Mouse (Mus musculus): ENCODE data around the gene Gm10382. TPM values are rescaled to one million over a fixed set of nuclear protein-coding genes. Genes with fewer than 3 reads are reported as not detected.
"Not testable (repeated sequence)": the region's sequence is repeated elsewhere in the genome, so short reads cannot be mapped to it uniquely, and the experiment has no call there.

Gene Gm10382
- polyA plus RNA-seq, 1 experiment, result not detected

GRCm38 (mm10) chr5:125413763-125414162, 24.6 kb downstream of the Gm10382 start:
- Histone ChIP-seq H3K9me3 (replicated peaks; ENCODE audit: control insufficient read depth, insufficient read depth, low read length, poor library complexity, severe bottlenecking) (no peaks in the 10 kb centered on the region), H3K4me3 (ENCODE audit: low read depth, low read length) (no peak overlapping the region), H3K36me3 (ENCODE audit: control insufficient read depth, insufficient read depth, low read length, poor library complexity, severe bottlenecking) (peaks cover 28% of the 10 kb centered on the region), H3K9ac (ENCODE audit: low read depth, poor library complexity, severe bottlenecking) (no peak overlapping the region), H3K27ac (ENCODE audit: insufficient read depth, low read length) (no peak overlapping the region), H3K27me3 (ENCODE audit: control insufficient read depth, insufficient read depth, low read length, poor library complexity, severe bottlenecking) (no peaks in the 10 kb centered on the region), H3K4me1 (ENCODE audit: control insufficient read depth, insufficient read depth, low read length) (no peaks in the 10 kb centered on the region)
- TF ChIP-seq EP300 (IDR thresholded peaks at IDR 0.05; ENCODE audit: insufficient read depth, low read depth, low read length) (no peak), POLR2A (IDR thresholded peaks at IDR 0.05; ENCODE audit: insufficient read depth, low read length) (no peak), CTCF (IDR thresholded peaks at IDR 0.05; ENCODE audit: low read depth, low read length) (no peak)

- H3K36me3 ChIP-seq (ENCODE audit: control insufficient read depth, insufficient read depth, low read length, poor library complexity, severe bottlenecking), result peaks cover 33% of the 10 kb centered on the region
- no peaks in the 10 kb centered on the region for H3K4me1 ChIP-seq (ENCODE audit: control insufficient read depth, insufficient read depth, low read length)
- no peak overlapping the region for H3K27ac ChIP-seq (ENCODE audit: insufficient read depth, low read length)
- TF ChIP-seq CTCF (IDR thresholded peaks at IDR 0.05; ENCODE audit: low read depth, low read length) (no peak), EP300 (IDR thresholded peaks at IDR 0.05; ENCODE audit: insufficient read depth, low read depth, low read length) (no peak), POLR2A (IDR thresholded peaks at IDR 0.05; ENCODE audit: insufficient read depth, low read length) (no peak)
- no peak overlapping the region for H3K9ac ChIP-seq (ENCODE audit: low read depth, poor library complexity, severe bottlenecking)
- no peaks in the 10 kb centered on the region for H3K9me3 ChIP-seq (replicated peaks; ENCODE audit: control insufficient read depth, insufficient read depth, low read length, poor library complexity, severe bottlenecking)
- no peaks in the 10 kb centered on the region for H3K27me3 ChIP-seq (ENCODE audit: control insufficient read depth, insufficient read depth, low read length, poor library complexity, severe bottlenecking)
- no peak overlapping the region for H3K4me3 ChIP-seq (ENCODE audit: low read depth, low read length)
These were observed 27.1 kb downstream of the Gm10382 start for GRCm38 (mm10) chr5:125416183-125416582.

- Histone ChIP-seq H3K4me3 (ENCODE audit: low read depth, low read length) (peak overlapping the region; percentile 39; the same call in 1 of the 2 replicates), H3K9ac (ENCODE audit: low read depth, poor library complexity, severe bottlenecking) (no peak overlapping the region), H3K4me1 (ENCODE audit: control insufficient read depth, insufficient read depth, low read length) (no peaks in the 10 kb centered on the region), H3K9me3 (replicated peaks; ENCODE audit: control insufficient read depth, insufficient read depth, low read length, poor library complexity, severe bottlenecking) (no peaks in the 10 kb centered on the region), H3K27me3 (ENCODE audit: control insufficient read depth, insufficient read depth, low read length, poor library complexity, severe bottlenecking) (no peaks in the 10 kb centered on the region), H3K27ac (ENCODE audit: insufficient read depth, low read length) (no peak overlapping the region), H3K36me3 (ENCODE audit: control insufficient read depth, insufficient read depth, low read length, poor library complexity, severe bottlenecking) (peaks cover 44% of the 10 kb centered on the region)
- TF ChIP-seq CTCF (IDR thresholded peaks at IDR 0.05; ENCODE audit: low read depth, low read length) (no peak), EP300 (IDR thresholded peaks at IDR 0.05; ENCODE audit: insufficient read depth, low read depth, low read length) (no peak), POLR2A (IDR thresholded peaks at IDR 0.05; ENCODE audit: insufficient read depth, low read length) (no peak)
These were observed 29.5 kb downstream of the Gm10382 start for GRCm38 (mm10) chr5:125418636-125419035.

GRCm38 (mm10) chr5:125419124-125419523, 30.0 kb downstream of the Gm10382 start:
- Histone ChIP-seq H3K4me3 (ENCODE audit: low read depth, low read length) (peak overlapping the region; percentile 39; the same call in 1 of the 2 replicates), H3K27ac (ENCODE audit: insufficient read depth, low read length) (no peak overlapping the region), H3K36me3 (ENCODE audit: control insufficient read depth, insufficient read depth, low read length, poor library complexity, severe bottlenecking) (peaks cover 48% of the 10 kb centered on the region), H3K9me3 (replicated peaks; ENCODE audit: control insufficient read depth, insufficient read depth, low read length, poor library complexity, severe bottlenecking) (no peaks in the 10 kb centered on the region), H3K27me3 (ENCODE audit: control insufficient read depth, insufficient read depth, low read length, poor library complexity, severe bottlenecking) (no peaks in the 10 kb centered on the region), H3K4me1 (ENCODE audit: control insufficient read depth, insufficient read depth, low read length) (no peaks in the 10 kb centered on the region), H3K9ac (ENCODE audit: low read depth, poor library complexity, severe bottlenecking) (no peak overlapping the region)
- no peak for TF ChIP-seq POLR2A (IDR thresholded peaks at IDR 0.05; ENCODE audit: insufficient read depth, low read length)
- no peak for TF ChIP-seq CTCF (IDR thresholded peaks at IDR 0.05; ENCODE audit: low read depth, low read length)
- no peak for TF ChIP-seq EP300 (IDR thresholded peaks at IDR 0.05; ENCODE audit: insufficient read depth, low read depth, low read length)

- H3K9me3 ChIP-seq (replicated peaks; ENCODE audit: control insufficient read depth, insufficient read depth, low read length, poor library complexity, severe bottlenecking), result no peaks in the 10 kb centered on the region
- no peak overlapping the region for H3K9ac ChIP-seq (ENCODE audit: low read depth, poor library complexity, severe bottlenecking)
- no peaks in the 10 kb centered on the region for H3K4me1 ChIP-seq (ENCODE audit: control insufficient read depth, insufficient read depth, low read length)
- no peak overlapping the region for H3K27ac ChIP-seq (ENCODE audit: insufficient read depth, low read length)
- TF ChIP-seq CTCF (IDR thresholded peaks at IDR 0.05; ENCODE audit: low read depth, low read length) (no peak), POLR2A (IDR thresholded peaks at IDR 0.05; ENCODE audit: insufficient read depth, low read length) (no peak), EP300 (IDR thresholded peaks at IDR 0.05; ENCODE audit: insufficient read depth, low read depth, low read length) (no peak)
- H3K36me3 ChIP-seq (ENCODE audit: control insufficient read depth, insufficient read depth, low read length, poor library complexity, severe bottlenecking), result peaks cover 38% of the 10 kb centered on the region
- no peaks in the 10 kb centered on the region for H3K27me3 ChIP-seq (ENCODE audit: control insufficient read depth, insufficient read depth, low read length, poor library complexity, severe bottlenecking)
- no peak overlapping the region for H3K4me3 ChIP-seq (ENCODE audit: low read depth, low read length)
These were observed 36.7 kb downstream of the Gm10382 start for GRCm38 (mm10) chr5:125425698-125426276.

GRCm38 (mm10) chr5:125426343-125426742, 37.2 kb downstream of the Gm10382 start:
- Histone ChIP-seq H3K4me1 (ENCODE audit: control insufficient read depth, insufficient read depth, low read length) (no peaks in the 10 kb centered on the region), H3K9me3 (replicated peaks; ENCODE audit: control insufficient read depth, insufficient read depth, low read length, poor library complexity, severe bottlenecking) (no peaks in the 10 kb centered on the region), H3K4me3 (ENCODE audit: low read depth, low read length) (no peak overlapping the region), H3K36me3 (ENCODE audit: control insufficient read depth, insufficient read depth, low read length, poor library complexity, severe bottlenecking) (peaks cover 43% of the 10 kb centered on the region), H3K27ac (ENCODE audit: insufficient read depth, low read length) (no peak overlapping the region), H3K27me3 (ENCODE audit: control insufficient read depth, insufficient read depth, low read length, poor library complexity, severe bottlenecking) (no peaks in the 10 kb centered on the region), H3K9ac (ENCODE audit: low read depth, poor library complexity, severe bottlenecking) (no peak overlapping the region)
- TF ChIP-seq POLR2A (IDR thresholded peaks at IDR 0.05; ENCODE audit: insufficient read depth, low read length) (no peak), EP300 (IDR thresholded peaks at IDR 0.05; ENCODE audit: insufficient read depth, low read depth, low read length) (0 out of 2 replicates have a peak, but pooled peaks have one; percentile 32)

GRCm38 (mm10) chr5:125432324-125432723, 43.2 kb downstream of the Gm10382 start:
- H3K9me3 ChIP-seq (replicated peaks; ENCODE audit: control insufficient read depth, insufficient read depth, low read length, poor library complexity, severe bottlenecking); H3K9ac ChIP-seq (ENCODE audit: low read depth, poor library complexity, severe bottlenecking); H3K27ac ChIP-seq (ENCODE audit: insufficient read depth, low read length); H3K27me3 ChIP-seq (ENCODE audit: control insufficient read depth, insufficient read depth, low read length, poor library complexity, severe bottlenecking); H3K4me3 ChIP-seq (ENCODE audit: low read depth, low read length); H3K4me1 ChIP-seq (ENCODE audit: control insufficient read depth, insufficient read depth, low read length): not testable (repeated sequence)
- H3K36me3 ChIP-seq (ENCODE audit: control insufficient read depth, insufficient read depth, low read length, poor library complexity, severe bottlenecking), result peaks cover 16% of the 10 kb centered on the region
